In the genomic region with DNA sequence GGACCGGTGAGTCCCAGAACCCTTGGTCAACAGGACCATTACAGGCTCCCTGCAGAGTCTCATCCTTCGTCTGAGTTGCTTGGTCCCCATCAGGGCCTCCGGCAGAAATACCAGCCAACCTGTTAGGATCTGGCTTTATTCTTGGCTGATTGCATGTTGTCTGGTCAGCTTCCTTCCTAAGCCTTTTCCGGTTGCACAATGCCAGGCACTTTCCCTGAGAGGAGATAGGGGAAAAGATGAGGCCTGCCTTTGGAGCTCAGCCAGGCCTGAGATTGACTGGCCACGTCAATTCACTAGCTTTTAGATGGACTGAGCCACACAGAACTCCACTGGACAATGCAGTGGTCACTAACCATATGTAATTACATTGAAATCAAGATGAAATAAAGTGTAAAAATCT, we compare ENCODE assay signal across 10 mouse cellular contexts.
DNase-seq lines count a peak whose midpoint lies in the region; ATAC-seq lines count a peak whose summit lies in the region.
"Had no signal": no experiment of that assay in that cellular context is flagged by ENCODE, and none has a peak within 500 bp of the region (broad histone marks: within the 10 kb centered on the region; RNA-seq: fewer than 3 reads in every experiment).

No protein-coding gene starts in this region.

- H3K4me3 ChIP-seq in heart, embryonic 12.5 days = no peak overlapping the region
- no peak overlapping the region for H3K4me3 ChIP-seq in embryonic facial prominence, embryonic 10.5 days
- no peak overlapping the region for H3K4me3 ChIP-seq in lung, embryonic 15.5 days
- H3K4me3 ChIP-seq in forebrain, embryonic 15.5 days = no peak overlapping the region

- H3K36me3 ChIP-seq in heart, embryonic 12.5 days = no peaks in the 10 kb centered on the region
- no peaks in the 10 kb centered on the region for H3K36me3 ChIP-seq in embryonic facial prominence, embryonic 10.5 days (replicated peaks)
- no peaks in the 10 kb centered on the region for H3K36me3 ChIP-seq in lung, embryonic 15.5 days
- no peaks in the 10 kb centered on the region for H3K36me3 ChIP-seq in forebrain, embryonic 15.5 days

- no peaks in the 10 kb centered on the region for H3K27me3 ChIP-seq in heart, embryonic 12.5 days (replicated peaks)
- H3K27me3 ChIP-seq in embryonic facial prominence, embryonic 10.5 days (replicated peaks; ENCODE audit: low read depth, poor library complexity, severe bottlenecking) = no peaks in the 10 kb centered on the region
- no peaks in the 10 kb centered on the region for H3K27me3 ChIP-seq in lung, embryonic 15.5 days
- H3K27me3 ChIP-seq in forebrain, embryonic 15.5 days = no peaks in the 10 kb centered on the region
- H3K27me3 ChIP-seq: CH12.LX had no signal

- peak overlapping the region; percentile 25; the same call in 1 of the 2 replicates for H3K27ac ChIP-seq in heart, embryonic 12.5 days (ENCODE audit: poor library complexity, severe bottlenecking)
- H3K27ac ChIP-seq in embryonic facial prominence, embryonic 10.5 days (replicated peaks) = peak overlapping the region; percentile 60; the same call in 1 of the 2 replicates
- H3K27ac ChIP-seq in lung, embryonic 15.5 days = peak overlapping the region; percentile 41
- H3K27ac ChIP-seq in forebrain, embryonic 15.5 days (replicated peaks) = no peak overlapping the region
- H3K27ac ChIP-seq: macrophage had no signal

- no peak overlapping the region for H3K4me2 ChIP-seq in heart, embryonic 12.5 days
- H3K4me2 ChIP-seq in lung, embryonic 15.5 days = no peak overlapping the region
- no peak overlapping the region for H3K4me2 ChIP-seq in forebrain, embryonic 15.5 days (replicated peaks)

- 40% methylated on average over 5 of the region's 5 CpGs for WGBS in heart, embryonic 12.5 days
- 84% methylated on average over 5 of the region's 5 CpGs for WGBS in embryonic facial prominence, embryonic 10.5 days
- 56% methylated on average over 5 of the region's 5 CpGs for WGBS in lung, embryonic 15.5 days
- 78% methylated on average over 5 of the region's 5 CpGs for WGBS in forebrain, embryonic 15.5 days

- intact Hi-C loops in heart, postnatal 36 days (cut with DNase I) = no loop called here

- peaks cover 4% of the 10 kb centered on the region; the same call in 1 of the 2 replicates for H3K9me3 ChIP-seq in heart, embryonic 12.5 days (replicated peaks)
- H3K9me3 ChIP-seq in embryonic facial prominence, embryonic 10.5 days = no peaks in the 10 kb centered on the region; the same call in 1 of the 2 replicates
- H3K9me3 ChIP-seq in lung, embryonic 15.5 days = no peaks in the 10 kb centered on the region
- H3K9me3 ChIP-seq in forebrain, embryonic 15.5 days = no peaks in the 10 kb centered on the region

- peaks cover 54% of the 10 kb centered on the region for H3K4me1 ChIP-seq in heart, embryonic 12.5 days (replicated peaks)
- H3K4me1 ChIP-seq in embryonic facial prominence, embryonic 10.5 days = peaks cover 71% of the 10 kb centered on the region
- peaks cover 60% of the 10 kb centered on the region for H3K4me1 ChIP-seq in lung, embryonic 15.5 days
- H3K4me1 ChIP-seq in forebrain, embryonic 15.5 days = peaks cover 14% of the 10 kb centered on the region

- H3K9ac ChIP-seq in heart, embryonic 12.5 days = no peak overlapping the region
- no peak overlapping the region for H3K9ac ChIP-seq in lung, embryonic 15.5 days
- H3K9ac ChIP-seq in forebrain, embryonic 15.5 days (replicated peaks) = no peak overlapping the region

- DNase-seq in heart, postnatal 36 days = no peak
- DNase-seq in 3T3-L1 (ENCODE audit: low read depth, low spot score) = peak; percentile 13
- no peak for DNase-seq in embryonic facial prominence, embryonic 10.5 days (ENCODE audit: low spot score)
- no peak for DNase-seq in cerebellum, postnatal 25 days
- DNase-seq: thymus, adult 2 months had no signal

- ATAC-seq in heart, embryonic 12.5 days (ENCODE audit: insufficient number of reproducible peaks, low FRiP score) = no peak; the same call in 1 of the 2 replicates
- no peak for ATAC-seq in lung, embryonic 15.5 days (ENCODE audit: borderline replicate concordance, extremely low read depth, low FRiP score, low TSS enrichment)
- ATAC-seq in forebrain, embryonic 15.5 days (replicated peaks) = no peak
